Mouse (Mus musculus) stomach, postnatal 0 days (tissue): Measurements from ENCODE around the gene Bach2.

ENCODE experiments used
- CTCF ChIP-seq: IDR thresholded peaks from 2 replicates; pipeline ENCODE4 v1.5.1; 2016; ENCODE audit warnings: antibody characterized with exemption, low read depth, mild to moderate bottlenecking, moderate library complexity
- EP300 ChIP-seq: optimal IDR thresholded peaks from 2 replicates; pipeline ENCODE3; 2016; ENCODE audit warnings: antibody characterized with exemption

- TF ChIP-seq CTCF (no peak), EP300 (no peak)
Measured at GRCm38 (mm10) chr4:32209995-32210394, 28.6 kb upstream of the Bach2 start.
